Mouse (Mus musculus) C2C12 (cell line): Measurements from ENCODE around the gene Cep19. TPM values are rescaled to one million over a fixed set of nuclear protein-coding genes. Genes with fewer than 3 reads are reported as not detected.
A peak's percentile ranks its signal among the peaks of the same experiment; 100 is the strongest.
"Not testable (repeated sequence)": the region's sequence is repeated elsewhere in the genome, so short reads cannot be mapped to it uniquely, and the experiment has no call there.

Experiments used
- H3K27me3 ChIP-seq: one replicate; pipeline ENCODE4 v1.6.1; 2011; ENCODE audit not compliant: control insufficient read depth, insufficient read depth, insufficient read length
- H3K36me3 ChIP-seq: one replicate; pipeline ENCODE4 v1.6.1; 2011; ENCODE audit not compliant: control insufficient read depth, insufficient read depth
- H3K4me3 ChIP-seq: one replicate; pipeline ENCODE4 v1.5.1; 2011; ENCODE audit warnings: mild to moderate bottlenecking, control low read depth; ENCODE audit not compliant: poor library complexity, insufficient read depth, severe bottlenecking
- H3K79me2 ChIP-seq: one replicate; pipeline ENCODE4 v1.6.1; 2011; ENCODE audit not compliant: control insufficient read depth, insufficient read depth
- H3K79me3 ChIP-seq: one replicate; pipeline ENCODE4 v1.6.1; 2011; ENCODE audit warnings: low read depth, control low read depth
- H3ac ChIP-seq: one replicate; pipeline ENCODE3; 2011; ENCODE audit warnings: low read depth; ENCODE audit not compliant: control insufficient read depth, insufficient read length
- CEBPB ChIP-seq: IDR thresholded peaks from one replicate; pipeline ENCODE4 v1.6.1; 2011; ENCODE audit warnings: low read depth, mild to moderate bottlenecking, control low read depth, moderate library complexity
- CTCF ChIP-seq: IDR thresholded peaks from one replicate; pipeline ENCODE4 v1.5.1; 2011; ENCODE audit not compliant: control insufficient read depth, insufficient read depth, insufficient read length
- FOSL1 ChIP-seq: IDR thresholded peaks from one replicate; pipeline ENCODE4 v1.8.0; 2011; ENCODE audit warnings: mild to moderate bottlenecking, low read length; ENCODE audit not compliant: poor library complexity, insufficient read depth, severe bottlenecking
- MAX ChIP-seq: IDR thresholded peaks from one replicate; pipeline ENCODE4 v1.6.1; 2011; ENCODE audit warnings: mild to moderate bottlenecking, control low read depth
- MYOD1 ChIP-seq: IDR thresholded peaks from one replicate; pipeline ENCODE4 v1.6.1; 2011; ENCODE audit warnings: low read depth; ENCODE audit not compliant: control insufficient read depth, insufficient read length
- MYOG ChIP-seq: IDR thresholded peaks from one replicate; pipeline ENCODE4 v1.6.1; 2011; ENCODE audit not compliant: control insufficient read depth, insufficient read length; ENCODE audit errors: extremely low read depth
- USF1 ChIP-seq: IDR thresholded peaks from one replicate; pipeline ENCODE4 v1.6.1; 2011; ENCODE audit warnings: low read depth, mild to moderate bottlenecking, control low read depth, moderate library complexity
- polyA plus RNA-seq: library from polyadenylated mRNA; unstranded; fragments of >200 nt; fragmentation: generic; extraction: Trizol; gene quantifications from one replicate; pipeline ENCODE4 v1.2.1, GENCODE M21; 2012; ENCODE audit warnings: missing spikeins

Cep19 gene
- polyA plus RNA-seq, 1 experiment, result 4.2 TPM

DNA sequence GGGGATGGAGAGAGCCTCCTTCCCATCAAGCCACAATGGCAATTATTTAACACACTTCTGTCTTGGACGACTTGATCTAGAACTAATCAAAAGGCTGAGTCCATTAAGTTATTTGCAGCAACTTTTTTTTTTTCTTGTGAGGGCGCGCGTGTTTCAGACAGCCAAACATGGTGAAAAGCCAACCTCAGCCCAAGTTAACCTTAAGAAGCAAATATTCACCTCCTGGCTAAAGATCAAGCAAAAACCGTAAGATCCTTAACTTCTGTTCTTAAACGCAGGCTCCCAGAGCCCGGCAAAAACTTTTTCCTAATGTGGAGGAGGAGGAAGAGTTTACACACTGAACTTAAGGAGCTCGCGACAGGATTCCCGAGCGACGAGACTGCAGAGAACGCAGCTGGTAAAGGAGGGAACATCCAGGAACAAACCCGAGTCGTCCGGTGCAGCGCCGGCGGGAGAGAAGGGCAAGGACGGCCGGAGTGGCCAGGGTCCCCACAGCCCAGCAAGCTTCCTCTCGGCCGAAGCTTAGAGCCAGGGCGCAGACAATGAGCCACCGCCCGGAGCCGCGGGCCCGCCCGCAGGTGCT, 21.1 kb upstream of the Cep19 start:
- Histone ChIP-seq H3K27me3 (no peaks in the 10 kb centered on the region), H3ac (peak overlapping the region; percentile 84), H3K4me3 (peak overlapping the region; percentile 60), H3K79me3 (peaks cover 53% of the 10 kb centered on the region), H3K79me2 (peaks cover 57% of the 10 kb centered on the region), H3K36me3 (no peaks in the 10 kb centered on the region)
- no peak for TF ChIP-seq CEBPB

DNA sequence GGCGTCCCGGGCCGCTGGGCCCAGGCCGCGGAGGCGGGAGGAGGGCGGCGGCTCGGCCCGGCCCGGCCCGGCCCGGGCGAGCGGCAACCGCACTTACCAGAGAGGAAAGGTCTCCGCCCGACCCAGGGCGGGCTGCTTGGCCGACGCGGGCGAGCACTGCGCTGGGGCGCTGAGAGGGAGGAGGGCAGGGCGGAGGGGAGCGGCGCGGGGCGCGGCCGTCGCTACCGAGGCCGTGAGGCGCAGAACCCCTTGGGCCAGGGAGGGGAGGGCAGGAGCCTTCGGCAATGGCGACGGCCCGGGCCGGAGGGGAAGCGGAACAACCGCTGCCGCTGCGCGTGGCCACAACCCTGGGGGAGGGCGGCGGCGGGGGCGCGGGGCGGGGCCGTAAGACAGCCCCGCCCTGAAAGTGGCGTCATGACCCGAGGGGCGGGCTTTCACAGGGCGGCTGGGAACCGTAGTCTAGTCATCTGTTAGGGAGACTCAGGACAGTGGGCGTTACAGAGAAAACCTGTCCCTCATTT, 20.5 kb upstream of the Cep19 start, which contains the start of gene Pak2:
Gene Pak2, minus strand, starts transcription at position 352 of the 521 bp plus-strand sequence.
- H3K36me3 ChIP-seq, result no peaks in the 10 kb centered on the region
- H3ac ChIP-seq, result peak within 1 kb of the TSS; percentile 84
- TF ChIP-seq CEBPB (no peak), MAX (no peak), MYOD1 (no peak), MYOG (no peak), USF1 (no peak), CTCF (no peak), FOSL1 (no peak)
- H3K79me3 ChIP-seq, result peaks cover 48% of the 10 kb centered on the region
- no peaks in the 10 kb centered on the region for H3K27me3 ChIP-seq
- peak within 1 kb of the TSS; percentile 60 for H3K4me3 ChIP-seq
- peaks cover 51% of the 10 kb centered on the region for H3K79me2 ChIP-seq

DNA sequence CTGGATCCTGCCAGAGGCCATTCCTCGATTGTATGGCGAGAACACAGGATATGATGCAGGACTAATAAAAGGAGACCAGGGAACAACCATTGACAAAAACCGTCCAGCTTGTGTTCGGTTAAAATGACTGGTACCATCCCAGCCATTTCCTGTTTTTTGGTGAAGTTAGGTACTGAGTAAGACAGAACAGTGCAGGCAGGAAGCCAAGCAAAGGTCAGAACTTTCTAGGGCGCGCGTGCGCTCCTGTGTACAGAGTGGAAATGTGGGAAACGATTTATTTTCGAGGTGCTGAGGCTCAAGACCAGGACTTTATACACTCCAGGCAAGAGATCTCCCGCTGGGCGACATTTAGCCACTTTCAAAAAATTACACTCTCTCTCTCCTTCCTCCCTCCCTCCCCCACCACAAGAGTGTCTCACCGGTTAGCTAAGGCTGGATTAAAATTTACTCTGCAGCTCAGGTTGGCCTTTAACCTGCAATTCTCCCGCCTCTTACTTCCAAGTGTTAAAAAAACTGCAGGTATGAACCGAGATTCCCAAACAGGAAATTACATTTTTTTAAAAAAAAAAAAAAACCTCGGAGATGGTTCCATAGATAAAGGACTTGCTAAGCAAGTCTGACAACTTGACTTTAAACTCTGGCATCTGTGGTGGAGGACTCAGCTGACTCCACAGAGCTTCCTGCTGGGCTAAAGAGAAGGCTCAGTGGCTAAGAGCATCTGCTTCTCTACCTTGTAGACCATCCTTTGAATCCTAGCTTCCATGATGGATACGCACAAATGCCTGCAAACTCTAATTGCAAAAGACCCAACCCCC, 11.8 kb upstream of the Cep19 start:
- Histone ChIP-seq H3K79me2 (no peaks in the 10 kb centered on the region), H3K4me3 (no peak overlapping the region), H3K36me3 (peaks cover 32% of the 10 kb centered on the region), H3K79me3 (no peaks in the 10 kb centered on the region), H3K27me3 (no peaks in the 10 kb centered on the region), H3ac (no peak overlapping the region)
- TF ChIP-seq CTCF, result no peak
- TF ChIP-seq MYOD1, result no peak
- no peak for TF ChIP-seq MAX
- no peak for TF ChIP-seq MYOG

DNA sequence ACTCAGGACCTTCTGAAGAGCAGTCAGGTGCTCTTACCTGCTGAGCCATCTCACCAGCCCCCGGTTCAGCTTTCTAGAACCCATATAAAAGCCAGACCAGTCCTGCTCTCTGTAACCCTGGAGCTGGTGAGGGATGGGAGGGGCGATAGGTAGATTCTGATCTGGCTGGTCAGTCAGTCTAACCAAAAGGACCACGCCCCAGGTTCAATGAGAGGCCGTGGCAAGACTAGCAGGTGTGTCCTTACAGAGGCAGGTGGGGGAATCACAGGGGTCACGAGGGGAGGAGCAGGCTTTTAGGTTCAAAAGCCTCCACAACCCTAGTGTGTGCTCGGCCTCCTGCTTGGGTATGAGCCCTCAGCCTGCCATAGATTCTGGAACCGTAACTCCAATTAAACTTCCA, 8.1 kb upstream of the Cep19 start:
- no peak overlapping the region for H3ac ChIP-seq
- no peaks in the 10 kb centered on the region for H3K79me3 ChIP-seq
- H3K4me3 ChIP-seq, result no peak overlapping the region
- TF ChIP-seq MYOG, result no peak
- no peak for TF ChIP-seq FOSL1
- no peak for TF ChIP-seq CTCF
- TF ChIP-seq USF1, result no peak
- no peak for TF ChIP-seq MYOD1
- TF ChIP-seq MAX, result no peak
- no peak for TF ChIP-seq CEBPB
- H3K36me3 ChIP-seq, result peaks cover 21% of the 10 kb centered on the region
- no peaks in the 10 kb centered on the region for H3K27me3 ChIP-seq
- H3K79me2 ChIP-seq, result no peaks in the 10 kb centered on the region

DNA sequence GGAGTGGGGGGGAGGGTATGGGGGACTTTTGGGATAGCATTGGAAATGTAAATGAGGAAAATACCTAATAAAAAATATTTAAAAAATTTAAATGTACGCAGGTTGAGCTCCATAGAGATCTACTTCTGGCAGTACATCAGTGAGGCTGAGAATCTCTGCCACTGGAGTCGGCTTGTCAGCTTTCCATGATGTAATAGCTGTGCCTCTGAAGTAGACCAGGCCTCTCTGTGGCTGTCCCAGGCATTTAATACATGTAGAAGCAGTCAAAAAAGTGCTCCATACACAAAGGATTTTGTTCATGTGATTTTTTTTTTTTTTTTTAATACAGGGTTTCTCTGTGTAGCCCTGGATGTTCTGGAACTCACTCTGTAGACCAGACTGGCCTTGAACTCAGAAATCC, 1.8 kb upstream of the Cep19 start:
- H3K79me2 ChIP-seq, H3K79me3 ChIP-seq, H3K4me3 ChIP-seq, H3K27me3 ChIP-seq, H3K36me3 ChIP-seq, H3ac ChIP-seq: not testable (repeated sequence)

DNA sequence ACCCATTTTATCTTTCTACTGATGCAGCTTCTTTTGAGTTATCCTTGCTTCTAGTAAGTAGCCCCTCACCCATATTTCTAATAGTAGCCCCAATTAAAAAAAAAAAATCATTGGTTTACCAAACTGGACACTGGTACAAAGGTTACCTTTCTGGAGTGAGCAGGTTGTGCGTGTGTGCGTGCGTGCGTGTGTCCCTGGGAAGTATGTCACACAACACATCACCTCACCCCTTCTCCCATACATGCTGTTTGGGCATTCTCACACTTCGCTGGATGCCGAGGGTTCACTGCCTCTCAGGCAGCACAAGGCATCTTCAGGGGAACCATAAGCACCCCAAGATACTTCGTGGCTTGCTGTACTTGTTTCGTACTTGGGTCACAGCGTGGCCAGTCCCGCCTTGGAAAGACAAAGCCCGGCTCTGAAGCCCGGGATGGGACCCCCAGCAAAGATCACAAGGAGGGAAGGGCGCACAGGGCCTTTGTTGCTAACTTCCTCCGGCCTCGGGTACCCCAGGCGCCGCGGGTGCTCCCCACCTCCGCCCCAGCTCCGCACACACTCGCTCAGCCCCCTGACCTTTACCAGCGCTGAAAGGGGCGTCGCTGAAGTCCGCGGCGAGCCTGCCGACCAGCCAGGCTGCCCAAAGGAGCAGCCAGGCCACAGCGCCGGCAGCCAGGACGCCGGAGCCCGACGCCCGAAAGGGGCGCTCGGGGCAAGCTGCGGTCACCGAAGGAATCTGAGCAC, 533 bp upstream of the Cep19 start:
- Histone ChIP-seq H3K4me3 (peak overlapping the region; percentile 71), H3K79me3 (peaks cover 3% of the 10 kb centered on the region), H3K79me2 (peaks cover 6% of the 10 kb centered on the region), H3K27me3 (no peaks in the 10 kb centered on the region), H3ac (peak overlapping the region; percentile 52), H3K36me3 (peaks cover 4% of the 10 kb centered on the region)
- TF ChIP-seq MYOD1, result no peak
- TF ChIP-seq MYOG, result no peak
- no peak for TF ChIP-seq FOSL1
- TF ChIP-seq USF1, result no peak
- no peak for TF ChIP-seq CTCF
- no peak for TF ChIP-seq CEBPB
- no peak for TF ChIP-seq MAX
